Mouse (Mus musculus) forelimb bud, embryonic 11.5 days (tissue): ENCODE data around the gene Fcna.

ENCODE experiments used
- DNase-seq: peaks from one replicate; pipeline ENCODE4 v3.0.0-alpha.2; 2012; ENCODE audit warnings: low read depth, low spot score

Gene Fcna

DNA sequence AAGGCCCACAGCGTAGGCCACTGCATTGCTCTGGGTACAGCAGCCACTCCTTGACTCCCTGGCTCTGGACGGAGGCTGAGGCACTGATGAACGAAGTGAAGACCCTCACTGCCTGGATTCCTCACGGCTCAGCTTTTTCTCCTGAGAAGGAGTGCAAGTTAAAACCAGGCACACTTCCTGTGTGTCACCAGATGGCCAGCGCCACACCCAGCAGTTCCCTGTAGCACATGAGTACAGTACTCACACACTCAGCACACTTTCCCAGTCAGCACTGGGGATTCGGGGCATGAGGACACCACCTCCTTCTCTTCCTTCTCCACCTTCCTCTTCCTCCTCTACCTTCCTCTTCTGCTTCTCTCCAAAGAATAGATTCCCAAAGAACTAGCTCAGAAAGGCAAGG lies at the start of gene Fcna:
Gene Fcna, minus strand, starts transcription at position 220 of the 400 bp plus-strand sequence.
- no peak for DNase-seq

GRCm38 (mm10) chr2:25676486-25676885 lies 48.7 kb upstream of the Fcna start, which contains the start of gene Lcn6:
TSS of gene Lcn6 (plus strand) at chr2:25676786.
- DNase-seq = no peak

DNA sequence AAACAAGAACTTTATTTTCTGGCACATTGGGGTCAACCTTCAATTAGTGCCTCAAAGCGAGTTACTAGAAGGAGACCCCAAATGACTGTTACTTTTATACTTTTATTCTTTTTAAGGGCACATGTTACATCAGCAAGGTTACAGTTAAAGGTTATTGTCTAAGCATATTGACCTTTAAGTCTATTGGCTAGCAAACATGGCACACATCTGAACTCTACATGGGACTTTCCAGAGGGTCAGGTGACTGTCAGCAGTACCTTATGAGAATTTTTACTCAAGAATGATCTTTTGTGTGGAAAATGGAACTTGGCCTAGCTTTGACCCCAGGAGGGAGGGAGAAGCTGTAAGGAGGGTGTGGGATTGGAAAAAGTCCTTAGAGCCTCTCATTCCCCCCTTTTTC lies 38.7 kb upstream of the Fcna start:
- no peak for DNase-seq

DNA sequence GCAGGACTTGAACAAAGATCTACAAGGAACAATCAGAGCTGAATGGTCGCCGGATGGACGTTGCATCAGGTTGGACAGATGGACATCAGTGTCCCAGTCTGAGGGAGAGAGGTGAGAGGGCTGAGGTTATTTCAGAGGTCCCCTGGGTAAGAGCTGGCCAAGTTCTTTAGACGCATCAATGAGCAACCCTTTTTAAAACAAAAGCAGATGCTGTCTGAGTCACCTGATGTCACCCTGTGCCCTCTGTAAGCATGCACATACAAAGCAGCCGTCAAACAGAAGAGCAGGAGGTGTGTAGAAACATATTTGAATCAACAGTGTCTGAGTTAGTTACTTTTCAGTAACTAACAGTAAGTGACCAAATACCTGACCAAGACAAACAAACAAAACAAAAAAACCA lies 36.3 kb upstream of the Fcna start:
- DNase-seq = no peak

GRCm38 (mm10) chr2:25663511-25663910 lies 35.7 kb upstream of the Fcna start:
- peak; percentile 32 for DNase-seq

- DNase-seq = no peak
Observed at GRCm38 (mm10) chr2:25661245-25661970, 33.6 kb upstream of the Fcna start.

- DNase-seq = no peak
Observed at GRCm38 (mm10) chr2:25660279-25660678, 32.4 kb upstream of the Fcna start.

GRCm38 (mm10) chr2:25657652-25658051 lies 29.8 kb upstream of the Fcna start, which contains the start of gene Lcn5:
TSS of gene Lcn5 (plus strand) at chr2:25657952.
- no peak for DNase-seq

- DNase-seq = no peak
Observed at GRCm38 (mm10) chr2:25657246-25657645, 29.4 kb upstream of the Fcna start.

GRCm38 (mm10) chr2:25656691-25657090 lies 28.9 kb upstream of the Fcna start:
- DNase-seq = no peak

DNA sequence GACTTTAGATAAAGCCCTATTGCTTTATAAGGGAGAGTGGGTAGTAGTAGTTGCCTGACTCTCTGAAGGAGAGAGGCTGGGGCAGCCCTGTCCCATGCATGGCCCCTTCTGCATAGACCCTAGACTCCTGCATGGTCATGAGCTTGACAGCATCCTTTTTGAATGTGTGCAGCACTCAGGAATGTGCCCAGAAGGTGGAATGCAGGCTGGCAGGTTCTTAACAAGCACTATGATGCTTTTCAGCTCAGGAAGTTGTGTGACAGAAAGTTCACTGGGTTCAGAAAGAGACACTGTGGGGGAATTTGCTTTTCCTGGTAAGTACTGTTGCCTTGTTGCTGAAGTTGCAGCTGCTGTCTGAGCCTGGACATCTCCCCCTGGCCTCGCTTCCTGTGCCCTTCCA lies 26.7 kb upstream of the Fcna start:
- DNase-seq = peak; percentile 5

DNA sequence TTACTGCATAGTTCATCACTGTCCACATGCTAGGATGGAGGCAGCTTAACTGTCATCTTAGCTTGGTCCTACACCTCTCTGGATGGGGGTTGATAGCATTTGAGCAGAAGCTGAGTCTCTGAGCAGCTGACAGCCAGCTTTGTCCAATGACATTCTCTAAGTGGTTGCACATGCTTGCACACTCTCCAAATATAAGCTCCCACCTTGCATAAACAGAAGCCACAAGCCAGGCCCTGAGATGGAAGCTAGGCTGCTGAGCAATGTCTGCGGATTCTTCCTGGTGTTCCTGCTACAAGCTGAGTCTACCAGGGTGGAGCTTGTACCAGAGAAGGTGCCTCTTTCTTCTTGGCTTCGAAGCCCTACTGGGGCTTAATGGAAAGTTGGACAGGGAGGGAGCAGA lies 25.1 kb upstream of the Fcna start, which contains the start of gene Lcn8:
Gene Lcn8, plus strand, starts transcription at position 219 of the 400 bp plus-strand sequence.
- no peak for DNase-seq

DNA sequence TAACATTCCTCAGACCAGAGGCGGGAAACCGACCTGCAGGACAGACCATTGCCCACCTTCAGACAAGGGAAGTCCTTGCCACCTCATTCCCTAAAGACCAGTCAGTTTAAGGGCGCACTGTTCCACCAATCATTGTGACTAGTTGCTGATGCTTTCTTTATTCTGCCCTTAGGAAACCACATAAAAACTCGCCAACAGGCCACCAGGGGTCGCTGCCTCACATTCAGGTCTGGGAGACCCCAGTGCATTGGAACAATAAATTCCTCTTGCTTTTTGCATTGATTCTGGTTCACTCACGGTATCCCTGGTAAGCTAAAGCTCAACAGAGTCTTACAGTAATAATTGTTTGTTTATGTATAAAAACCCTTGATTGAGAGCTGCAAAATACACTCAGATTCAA lies 12.1 kb upstream of the Fcna start:
- DNase-seq = peak; percentile 57

DNA sequence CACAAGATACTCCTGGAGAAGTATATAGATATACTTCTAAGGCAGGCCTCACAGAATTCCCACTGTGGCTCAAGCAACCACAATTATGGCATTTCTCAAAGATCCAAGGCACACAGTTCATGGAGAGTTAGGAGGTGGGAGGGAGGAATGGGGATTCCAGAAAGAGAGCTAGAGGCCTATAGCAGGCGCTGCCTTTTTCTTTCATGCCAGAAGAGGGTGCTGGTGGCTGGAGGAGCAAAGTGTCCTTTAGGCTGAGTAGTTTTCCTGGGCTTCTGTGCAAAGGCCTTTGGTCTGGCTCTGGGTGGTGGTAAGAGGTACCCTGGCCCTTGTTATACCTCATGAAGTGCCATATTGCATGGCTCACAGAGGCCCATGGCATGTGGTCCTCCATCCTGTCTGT lies 6.2 kb upstream of the Fcna start:
- DNase-seq = no peak

GRCm38 (mm10) chr2:25633616-25634015 lies 5.8 kb upstream of the Fcna start:
- no peak for DNase-seq

GRCm38 (mm10) chr2:25628738-25629137 lies 908 bp upstream of the Fcna start:
- DNase-seq = no peak

- no peak for DNase-seq
Observed at GRCm38 (mm10) chr2:25625986-25626385, 1.8 kb downstream of the Fcna start.

DNA sequence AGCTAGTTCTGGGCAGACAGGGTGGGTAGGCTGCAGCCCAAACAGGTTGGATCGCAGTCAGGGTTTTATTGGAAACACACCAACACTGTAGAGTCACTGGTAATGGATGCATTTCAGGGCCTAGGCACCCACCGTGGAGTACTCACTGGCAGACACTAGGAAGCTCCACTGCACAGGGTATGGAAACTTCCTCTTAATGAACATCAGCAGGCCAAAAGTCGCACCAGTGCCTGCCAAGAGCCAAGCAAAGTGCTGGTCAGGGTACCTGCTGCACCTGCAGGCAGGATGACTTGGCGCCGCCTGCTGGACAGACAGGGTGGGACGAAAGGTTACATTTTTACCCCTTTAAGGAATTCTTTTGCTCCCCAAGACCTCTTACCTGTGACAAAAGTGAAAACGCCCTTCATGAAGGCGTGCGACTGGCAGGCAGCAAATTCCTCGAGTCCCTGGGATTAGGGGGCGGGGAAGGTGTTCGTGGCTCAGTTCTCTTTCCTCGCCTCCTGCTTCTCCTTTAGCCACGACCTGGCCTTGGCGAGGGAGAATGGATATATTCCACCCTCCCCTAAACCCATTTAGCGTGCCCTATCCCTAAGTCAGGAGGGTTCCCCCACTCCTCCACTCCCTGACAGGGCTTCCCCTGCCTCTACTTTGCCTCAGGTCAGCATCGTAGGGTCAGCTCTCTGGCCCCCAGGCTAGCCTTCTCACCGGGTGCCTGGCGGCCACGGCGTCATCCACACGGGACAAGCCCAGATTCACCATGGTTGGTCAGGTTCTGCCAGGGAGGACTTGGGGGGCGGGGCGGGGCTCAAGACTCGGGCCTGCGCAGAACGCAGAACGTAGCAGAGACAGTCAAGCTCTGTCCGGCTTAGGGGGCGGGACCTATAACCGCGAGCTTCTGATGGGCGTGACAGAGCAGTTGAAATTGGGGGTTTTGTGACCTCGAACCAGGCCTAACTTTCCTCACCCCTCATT lies 6.3 kb downstream of the Fcna start, which contains the start of gene Tmem141:
Gene Tmem141, minus strand, starts transcription at position 777 of the 972 bp plus-strand sequence.
- DNase-seq = peak; percentile 77

GRCm38 (mm10) chr2:25620852-25621228 lies 7.0 kb downstream of the Fcna start:
- DNase-seq = no peak

- no peak for DNase-seq
Observed at GRCm38 (mm10) chr2:25620386-25620785, 7.4 kb downstream of the Fcna start.

DNA sequence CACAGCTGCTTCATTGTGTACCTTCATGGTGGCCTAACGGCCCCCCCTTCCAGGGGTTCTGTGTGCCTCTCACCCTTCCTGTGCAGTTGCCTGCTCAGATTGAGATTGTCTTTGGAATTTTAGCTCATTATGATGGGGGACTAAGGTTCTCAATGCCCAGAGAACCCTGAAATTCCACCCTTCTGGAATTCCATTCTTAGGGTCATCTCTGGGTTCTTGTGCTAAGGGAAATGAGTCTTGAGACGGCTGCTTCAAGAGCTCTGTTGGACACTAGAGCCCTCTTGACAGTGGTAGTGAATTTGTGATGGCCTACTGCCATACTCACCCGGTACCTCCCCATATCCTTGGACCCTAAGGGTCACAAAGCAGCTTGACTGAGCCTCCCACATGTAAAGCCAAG lies 10.3 kb downstream of the Fcna start, which contains the start of gene Ccdc183:
Gene Ccdc183, minus strand, starts transcription at position 101 of the 400 bp plus-strand sequence.
- no peak for DNase-seq

DNA sequence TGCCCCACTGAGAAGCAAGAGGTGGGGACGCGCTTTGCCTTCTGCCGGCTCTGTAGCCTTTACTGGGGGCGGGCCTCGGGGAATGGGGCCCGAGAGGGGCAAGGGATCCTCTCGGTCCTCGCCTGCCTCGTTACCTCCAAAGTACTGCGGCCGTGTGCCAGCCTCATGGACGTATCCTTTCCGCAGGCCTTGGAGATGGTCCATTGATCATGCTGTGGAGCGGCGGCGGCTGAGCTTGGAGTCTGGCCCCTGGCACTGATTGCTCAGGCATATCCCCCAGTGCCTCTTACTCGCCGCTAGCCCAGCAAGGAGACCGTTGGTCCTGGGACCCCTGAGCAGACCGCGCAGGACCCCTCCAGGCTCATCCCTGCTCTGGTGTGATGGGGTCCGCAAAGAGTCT lies 11.4 kb downstream of the Fcna start:
- DNase-seq = no peak
